Mouse (Mus musculus): ENCODE measurements around the gene Tmtc3. TPM values are rescaled to one million over a fixed set of nuclear protein-coding genes. Genes with fewer than 3 reads are reported as not detected.
"Not testable (repeated sequence)": the region's sequence is repeated elsewhere in the genome, so short reads cannot be mapped to it uniquely, and the experiment has no call there.

Gene Tmtc3
- polyA plus RNA-seq, 1 experiment from 2014 or later = 28.1 TPM

DNA sequence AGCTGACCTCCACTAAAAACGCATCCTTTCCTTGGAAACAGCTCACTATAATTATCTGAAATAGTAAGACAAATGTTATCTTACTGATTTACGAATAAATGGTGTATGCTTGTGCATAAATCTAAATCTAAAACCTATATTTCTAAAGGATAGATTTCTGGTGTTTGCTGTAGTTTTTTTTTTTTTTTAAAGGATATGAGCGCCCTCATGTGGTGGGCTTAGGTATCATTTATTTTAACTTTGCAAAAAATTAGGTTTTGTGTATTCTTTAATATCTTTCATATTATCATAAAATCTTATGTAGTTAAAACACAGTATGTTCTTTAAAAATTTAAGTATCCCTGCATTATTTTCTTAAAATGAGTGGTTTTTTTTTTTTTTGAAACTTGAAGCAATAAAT, 12.1 kb downstream of the Tmtc3 start:
- no peak overlapping the region for H3K4me2 ChIP-seq (ENCODE audit: low read depth, low read length)
- no peaks in the 10 kb centered on the region for H3K4me1 ChIP-seq (replicated peaks; ENCODE audit: control insufficient read depth, insufficient read depth, low read length)
- no peak overlapping the region for H3K27ac ChIP-seq (ENCODE audit: low read length)
- H3K27me3 ChIP-seq (ENCODE audit: control insufficient read depth, insufficient read depth, low read depth, low read length) = no peaks in the 10 kb centered on the region
- no peak overlapping the region for H3K4me3 ChIP-seq (ENCODE audit: low read length)
- no peaks in the 10 kb centered on the region for H3K9me3 ChIP-seq (ENCODE audit: control insufficient read depth, low read length)
- peaks cover 11% of the 10 kb centered on the region for H3K36me3 ChIP-seq (ENCODE audit: control insufficient read depth, insufficient read depth, low read length)
- whole genome bisulfite sequencing = 42% methylated on average over 3 of the region's 3 CpGs
- no peak overlapping the region for H3K9ac ChIP-seq (ENCODE audit: low read length)
- ATAC-seq (ENCODE audit: low read depth) = no peak

DNA sequence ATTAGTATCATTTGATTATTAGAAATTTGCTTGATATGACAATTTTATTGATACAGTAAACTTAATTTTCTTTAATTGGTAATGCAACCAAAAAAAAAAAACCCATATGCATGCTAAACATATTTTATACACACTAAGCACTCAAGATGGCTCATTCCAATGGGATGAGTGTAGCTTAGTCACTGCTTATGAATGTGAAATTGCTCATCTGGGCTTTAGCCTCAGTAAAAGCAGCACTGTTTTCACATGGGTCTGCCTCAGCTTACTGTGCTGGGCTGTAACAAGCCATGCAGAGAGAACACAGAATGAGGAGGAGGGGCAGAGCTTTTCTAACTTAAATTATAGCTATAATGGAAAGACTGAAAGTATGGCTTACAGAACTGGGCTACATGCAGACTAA, 26.6 kb downstream of the Tmtc3 start:
- Histone ChIP-seq H3K4me1 (replicated peaks; ENCODE audit: control insufficient read depth, insufficient read depth, low read length) (no peaks in the 10 kb centered on the region), H3K4me2 (ENCODE audit: low read depth, low read length) (no peak overlapping the region), H3K4me3 (ENCODE audit: low read length) (no peak overlapping the region), H3K9me3 (ENCODE audit: control insufficient read depth, low read length) (no peaks in the 10 kb centered on the region), H3K9ac (ENCODE audit: low read length) (no peak overlapping the region), H3K27ac (ENCODE audit: low read length) (no peak overlapping the region), H3K27me3 (ENCODE audit: control insufficient read depth, insufficient read depth, low read depth, low read length) (no peaks in the 10 kb centered on the region), H3K36me3 (ENCODE audit: control insufficient read depth, insufficient read depth, low read length) (peaks cover 8% of the 10 kb centered on the region)
- ATAC-seq (ENCODE audit: low read depth) = no peak

DNA sequence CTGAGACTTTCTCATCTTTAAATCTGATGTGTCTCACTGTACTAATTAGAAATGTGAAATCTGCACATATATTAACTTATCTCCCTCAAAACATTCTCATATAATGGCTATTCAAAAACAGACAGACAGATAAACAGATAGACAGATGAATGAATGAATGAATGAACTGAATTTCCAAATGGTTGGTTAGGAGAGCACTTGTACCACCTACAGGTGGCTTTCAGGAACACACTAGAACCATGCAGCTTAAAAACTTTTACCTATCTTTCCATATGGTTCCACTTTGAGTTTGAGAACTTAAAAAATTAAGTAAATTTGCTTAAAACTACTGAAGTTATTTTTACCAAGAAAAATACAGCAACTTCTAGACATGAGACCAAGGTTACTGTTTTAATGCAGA, 37.8 kb downstream of the Tmtc3 start:
- no peaks in the 10 kb centered on the region for H3K27me3 ChIP-seq (ENCODE audit: control insufficient read depth, insufficient read depth, low read depth, low read length)
- H3K4me1 ChIP-seq (replicated peaks; ENCODE audit: control insufficient read depth, insufficient read depth, low read length) = no peaks in the 10 kb centered on the region
- no peaks in the 10 kb centered on the region for H3K9me3 ChIP-seq (ENCODE audit: control insufficient read depth, low read length)
- no peak overlapping the region for H3K27ac ChIP-seq (ENCODE audit: low read length)
- H3K9ac ChIP-seq (ENCODE audit: low read length) = no peak overlapping the region
- H3K4me2 ChIP-seq (ENCODE audit: low read depth, low read length) = no peak overlapping the region
- ATAC-seq (ENCODE audit: low read depth) = no peak
- 0 out of 2 replicates have a peak, but pooled peaks cover 2% of the 10 kb centered on the region for H3K36me3 ChIP-seq (ENCODE audit: control insufficient read depth, insufficient read depth, low read length)
- no peak overlapping the region for H3K4me3 ChIP-seq (ENCODE audit: low read length)

DNA sequence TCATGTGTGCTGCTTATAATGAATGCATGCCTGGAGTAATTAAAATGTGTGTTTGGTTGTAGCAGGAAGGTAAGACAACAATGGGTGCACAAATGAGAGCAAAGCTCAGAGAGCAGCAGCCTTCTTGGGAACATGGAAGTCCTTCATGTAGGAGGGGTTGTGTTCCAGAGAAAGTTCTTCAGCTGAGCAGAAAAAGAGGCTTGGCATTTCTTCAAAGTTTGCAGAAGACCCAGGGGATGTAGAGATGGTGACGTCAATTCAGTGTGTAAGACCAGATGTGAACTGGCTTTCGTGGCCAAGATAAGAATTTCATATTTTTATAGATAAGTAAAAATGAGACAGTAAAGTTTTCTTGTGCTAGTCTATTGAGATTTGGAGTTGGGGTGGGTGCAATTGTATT, 59.6 kb downstream of the Tmtc3 start:
- 67% methylated on average over 2 of the region's 2 CpGs for WGBS

DNA sequence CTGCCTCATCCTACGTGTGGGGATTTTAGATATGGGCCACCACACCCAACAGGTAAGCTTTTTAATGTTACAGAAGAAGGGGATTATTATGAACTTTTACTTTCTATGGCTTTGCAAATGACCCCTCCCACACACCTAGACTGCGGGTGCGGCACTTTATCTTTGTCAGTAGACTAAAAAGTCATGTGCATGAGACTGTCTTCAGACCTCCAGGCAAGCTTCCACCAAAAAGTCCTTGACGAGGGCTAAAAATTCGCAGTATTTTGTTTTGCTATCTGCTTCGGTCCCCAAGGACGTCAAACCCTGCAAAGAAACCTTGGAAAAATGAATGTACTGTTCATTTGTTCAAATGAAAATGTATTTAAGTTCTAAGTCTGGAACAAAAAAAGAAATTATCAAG, 71.6 kb downstream of the Tmtc3 start:
- 82% methylated on average over 7 of the region's 7 CpGs for WGBS

More for the DNA sequence above, 59.6 kb downstream of the Tmtc3 start:
- no peaks in the 10 kb centered on the region for H3K4me1 ChIP-seq (replicated peaks; ENCODE audit: control insufficient read depth, insufficient read depth, low read length)
- no peak overlapping the region for H3K27ac ChIP-seq (ENCODE audit: low read length)
- H3K9me3 ChIP-seq (ENCODE audit: control insufficient read depth, low read length) = no peaks in the 10 kb centered on the region
- no peak overlapping the region for H3K9ac ChIP-seq (ENCODE audit: low read length)
- no peaks in the 10 kb centered on the region for H3K27me3 ChIP-seq (ENCODE audit: control insufficient read depth, insufficient read depth, low read depth, low read length)
- H3K36me3 ChIP-seq (ENCODE audit: control insufficient read depth, insufficient read depth, low read length) = no peaks in the 10 kb centered on the region
- no peak overlapping the region for H3K4me2 ChIP-seq (ENCODE audit: low read depth, low read length)
- no peak overlapping the region for H3K4me3 ChIP-seq (ENCODE audit: low read length)
- ATAC-seq (ENCODE audit: low read depth) = no peak

DNA sequence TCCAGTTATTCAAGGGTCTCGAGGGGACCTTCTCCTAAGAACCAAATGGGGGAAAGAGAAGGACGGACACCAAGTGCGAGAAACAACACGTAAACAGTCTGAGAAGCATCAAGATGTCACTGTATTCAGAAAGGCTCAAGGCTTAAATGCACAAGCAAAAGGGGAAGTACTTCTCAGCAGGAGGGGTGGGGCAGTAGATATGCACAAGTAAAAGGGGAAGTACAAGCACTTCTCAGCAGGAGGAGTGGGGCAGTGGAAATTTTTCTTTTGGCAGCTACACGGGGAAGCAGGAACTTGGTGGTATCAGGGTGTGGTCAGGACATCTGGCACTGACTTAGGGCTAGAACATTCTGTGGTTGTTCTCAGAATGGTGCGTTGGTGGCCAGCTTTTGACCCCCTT, 84.8 kb downstream of the Tmtc3 start:
- H3K36me3 ChIP-seq (ENCODE audit: control insufficient read depth, insufficient read depth, low read length); ATAC-seq (ENCODE audit: low read depth); H3K27ac ChIP-seq (ENCODE audit: low read length); H3K4me2 ChIP-seq (ENCODE audit: low read depth, low read length); H3K4me1 ChIP-seq (replicated peaks; ENCODE audit: control insufficient read depth, insufficient read depth, low read length); H3K27me3 ChIP-seq (ENCODE audit: control insufficient read depth, insufficient read depth, low read depth, low read length); H3K4me3 ChIP-seq (ENCODE audit: low read length); H3K9ac ChIP-seq (ENCODE audit: low read length); H3K9me3 ChIP-seq (ENCODE audit: control insufficient read depth, low read length): not testable (repeated sequence)
- 83% methylated on average over 6 of the region's 6 CpGs for WGBS

More for the DNA sequence above, 71.6 kb downstream of the Tmtc3 start:
- H3K4me2 ChIP-seq (ENCODE audit: low read depth, low read length) = no peak overlapping the region
- H3K4me1 ChIP-seq (replicated peaks; ENCODE audit: control insufficient read depth, insufficient read depth, low read length) = no peaks in the 10 kb centered on the region
- H3K36me3 ChIP-seq (ENCODE audit: control insufficient read depth, insufficient read depth, low read length) = no peaks in the 10 kb centered on the region
- H3K9me3 ChIP-seq (ENCODE audit: control insufficient read depth, low read length) = no peaks in the 10 kb centered on the region
- H3K9ac ChIP-seq (ENCODE audit: low read length) = no peak overlapping the region
- no peak for ATAC-seq (ENCODE audit: low read depth)
- no peak overlapping the region for H3K27ac ChIP-seq (ENCODE audit: low read length)
- no peaks in the 10 kb centered on the region for H3K27me3 ChIP-seq (ENCODE audit: control insufficient read depth, insufficient read depth, low read depth, low read length)
- no peak overlapping the region for H3K4me3 ChIP-seq (ENCODE audit: low read length)

Other genes starting within 250 kb of the Tmtc3 start
- not detected in 2 replicates for gene Gm4301, start 151.7 kb downstream of the Tmtc3 start, polyA plus RNA-seq (2015; fragmentation: Nextera tagmentation; extraction: Ambion mirVana)
- not detected in 2 replicates for gene Gm4302, start 146.5 kb downstream of the Tmtc3 start, polyA plus RNA-seq (2015; fragmentation: Nextera tagmentation; extraction: Ambion mirVana)
- gene Gm4303, start 141.4 kb downstream of the Tmtc3 start, polyA plus RNA-seq (2015; fragmentation: Nextera tagmentation; extraction: Ambion mirVana) = not detected in 2 replicates
- not detected in 2 replicates for gene Gm4305, start 136.3 kb downstream of the Tmtc3 start, polyA plus RNA-seq (2015; fragmentation: Nextera tagmentation; extraction: Ambion mirVana)
- not detected in 2 replicates for gene Gm4307, start 126.0 kb downstream of the Tmtc3 start, polyA plus RNA-seq (2015; fragmentation: Nextera tagmentation; extraction: Ambion mirVana)
- not detected in 2 replicates for gene Gm4312, start 104.8 kb downstream of the Tmtc3 start, polyA plus RNA-seq (2015; fragmentation: Nextera tagmentation; extraction: Ambion mirVana)
- 5.4 and 6.2 TPM in 2 replicates for gene Cep290, start 208 bp upstream of the Tmtc3 start, polyA plus RNA-seq (2015; fragmentation: Nextera tagmentation; extraction: Ambion mirVana)
- gene 4930430F08Rik, start 103.1 kb upstream of the Tmtc3 start, polyA plus RNA-seq (2015; fragmentation: Nextera tagmentation; extraction: Ambion mirVana) = 7.1 and 8.8 TPM in 2 replicates
- not detected in 2 replicates for gene 1700017N19Rik, start 103.1 kb upstream of the Tmtc3 start, polyA plus RNA-seq (2015; fragmentation: Nextera tagmentation; extraction: Ambion mirVana)

Data from lung, embryonic 16.5 days (tissue).